Mouse (Mus musculus) C2C12 (cell line): ENCODE measurements around the gene Plekha4. TPM values are rescaled to one million over a fixed set of nuclear protein-coding genes. Genes with fewer than 3 reads are reported as not detected.

ENCODE experiments used
- H3K27me3 ChIP-seq: one replicate; pipeline ENCODE4 v1.6.1; 2011; ENCODE audit not compliant: control insufficient read depth, insufficient read depth, insufficient read length
- H3K36me3 ChIP-seq: one replicate; pipeline ENCODE4 v1.6.1; 2011; ENCODE audit not compliant: control insufficient read depth, insufficient read depth
- H3K4me3 ChIP-seq: one replicate; pipeline ENCODE4 v1.5.1; 2011; ENCODE audit warnings: mild to moderate bottlenecking, control low read depth; ENCODE audit not compliant: poor library complexity, insufficient read depth, severe bottlenecking
- H3K79me2 ChIP-seq: one replicate; pipeline ENCODE4 v1.6.1; 2011; ENCODE audit not compliant: control insufficient read depth, insufficient read depth
- H3K79me3 ChIP-seq: one replicate; pipeline ENCODE4 v1.6.1; 2011; ENCODE audit warnings: low read depth, control low read depth
- H3ac ChIP-seq: one replicate; pipeline ENCODE3; 2011; ENCODE audit warnings: low read depth; ENCODE audit not compliant: control insufficient read depth, insufficient read length
- CEBPB ChIP-seq: IDR thresholded peaks from one replicate; pipeline ENCODE4 v1.6.1; 2011; ENCODE audit warnings: low read depth, mild to moderate bottlenecking, control low read depth, moderate library complexity
- CTCF ChIP-seq: IDR thresholded peaks from one replicate; pipeline ENCODE4 v1.5.1; 2011; ENCODE audit not compliant: control insufficient read depth, insufficient read depth, insufficient read length
- FOSL1 ChIP-seq: IDR thresholded peaks from one replicate; pipeline ENCODE4 v1.8.0; 2011; ENCODE audit warnings: mild to moderate bottlenecking, low read length; ENCODE audit not compliant: poor library complexity, insufficient read depth, severe bottlenecking
- MAX ChIP-seq: IDR thresholded peaks from one replicate; pipeline ENCODE4 v1.6.1; 2011; ENCODE audit warnings: mild to moderate bottlenecking, control low read depth
- MYOD1 ChIP-seq: IDR thresholded peaks from one replicate; pipeline ENCODE4 v1.6.1; 2011; ENCODE audit warnings: low read depth; ENCODE audit not compliant: control insufficient read depth, insufficient read length
- MYOG ChIP-seq: IDR thresholded peaks from one replicate; pipeline ENCODE4 v1.6.1; 2011; ENCODE audit not compliant: control insufficient read depth, insufficient read length; ENCODE audit errors: extremely low read depth
- USF1 ChIP-seq: IDR thresholded peaks from one replicate; pipeline ENCODE4 v1.6.1; 2011; ENCODE audit warnings: low read depth, mild to moderate bottlenecking, control low read depth, moderate library complexity
- polyA plus RNA-seq: library from polyadenylated mRNA; unstranded; fragments of >200 nt; fragmentation: generic; extraction: Trizol; gene quantifications from one replicate; pipeline ENCODE4 v1.2.1, GENCODE M21; 2012; ENCODE audit warnings: missing spikeins

Plekha4 gene
- polyA plus RNA-seq, 1 experiment, result 0.89 TPM

DNA sequence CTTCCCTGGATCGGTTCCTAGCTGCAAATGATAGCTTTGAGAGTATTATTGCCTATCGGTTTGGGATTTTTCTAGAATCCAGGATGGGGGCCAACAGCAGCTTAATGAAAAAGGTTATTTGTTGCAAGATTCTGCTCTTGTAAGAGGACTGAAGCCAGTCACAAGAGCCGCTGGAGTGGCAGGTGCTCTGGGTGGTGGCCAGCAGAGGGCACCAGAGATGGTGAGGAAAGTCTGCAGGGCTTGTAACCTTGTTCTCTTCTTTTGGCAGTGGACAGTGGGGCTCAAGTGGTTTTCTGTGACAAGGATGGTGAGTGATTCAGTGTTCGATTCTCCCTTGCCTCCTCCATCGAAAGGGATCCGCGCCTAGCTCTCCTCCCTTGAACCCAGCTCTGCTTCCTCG is 29.7 kb downstream of the Plekha4 start:
- Histone ChIP-seq H3K27me3 (no peaks in the 10 kb centered on the region), H3K4me3 (no peak overlapping the region), H3K36me3 (no peaks in the 10 kb centered on the region), H3K79me3 (no peaks in the 10 kb centered on the region), H3ac (no peak overlapping the region), H3K79me2 (no peaks in the 10 kb centered on the region)
- peak; percentile 68 for TF ChIP-seq CTCF
- TF ChIP-seq USF1, result no peak
- no peak for TF ChIP-seq MAX
- no peak for TF ChIP-seq FOSL1
- no peak for TF ChIP-seq MYOG
- no peak for TF ChIP-seq CEBPB
- TF ChIP-seq MYOD1, result no peak

DNA sequence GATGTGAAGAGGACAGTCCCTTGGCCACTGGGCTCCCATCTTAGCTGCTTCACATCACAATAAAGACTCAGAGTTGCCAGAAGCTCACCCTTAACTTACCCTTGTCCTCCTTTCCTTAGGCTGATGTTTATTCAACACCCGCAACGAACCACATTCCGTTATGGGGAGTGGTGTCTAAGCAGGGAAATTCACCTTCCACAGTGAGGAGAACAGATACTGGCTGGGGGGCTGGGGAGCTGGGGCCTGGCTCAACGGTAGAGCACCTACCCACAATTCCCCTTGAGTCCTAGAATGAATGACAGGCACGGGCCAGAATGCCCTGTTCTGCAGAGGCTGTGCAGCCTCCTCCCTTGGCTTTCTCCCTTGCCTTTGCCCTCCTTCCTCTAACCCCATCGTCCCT is 32.8 kb downstream of the Plekha4 start:
- Histone ChIP-seq H3K79me3 (no peaks in the 10 kb centered on the region), H3K4me3 (no peak overlapping the region), H3ac (no peak overlapping the region), H3K27me3 (no peaks in the 10 kb centered on the region), H3K36me3 (no peaks in the 10 kb centered on the region), H3K79me2 (no peaks in the 10 kb centered on the region)
- no peak for TF ChIP-seq MAX
- no peak for TF ChIP-seq MYOD1
- no peak for TF ChIP-seq CEBPB
- no peak for TF ChIP-seq CTCF
- TF ChIP-seq FOSL1, result no peak
- no peak for TF ChIP-seq MYOG

DNA sequence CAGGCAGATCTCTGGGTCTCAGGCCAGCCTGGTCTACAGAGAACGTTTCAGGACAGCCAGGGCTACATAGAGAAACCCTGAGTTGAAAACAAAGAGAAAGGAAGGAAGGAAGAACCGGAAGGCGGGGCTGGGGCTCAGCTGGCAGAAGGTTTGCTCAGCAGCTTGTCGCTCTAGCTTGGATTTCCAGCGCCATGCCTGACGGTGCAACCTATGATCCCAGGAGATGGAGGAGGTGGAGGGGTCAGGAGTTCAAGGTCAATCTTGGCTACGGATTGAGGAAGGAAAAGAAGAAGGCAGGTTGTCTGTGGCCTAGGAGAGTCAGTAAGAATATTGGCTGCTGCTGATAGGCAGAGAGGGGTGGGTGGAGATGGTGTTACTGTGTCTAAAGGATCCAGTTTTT is 34.1 kb downstream of the Plekha4 start:
- Histone ChIP-seq H3K79me2 (no peaks in the 10 kb centered on the region), H3K36me3 (no peaks in the 10 kb centered on the region), H3ac (no peak overlapping the region), H3K79me3 (no peaks in the 10 kb centered on the region), H3K4me3 (no peak overlapping the region), H3K27me3 (no peaks in the 10 kb centered on the region)
- no peak for TF ChIP-seq USF1
- no peak for TF ChIP-seq MYOD1
- TF ChIP-seq MYOG, result no peak
- no peak for TF ChIP-seq MAX
- TF ChIP-seq CEBPB, result no peak
- TF ChIP-seq CTCF, result no peak
- no peak for TF ChIP-seq FOSL1

DNA sequence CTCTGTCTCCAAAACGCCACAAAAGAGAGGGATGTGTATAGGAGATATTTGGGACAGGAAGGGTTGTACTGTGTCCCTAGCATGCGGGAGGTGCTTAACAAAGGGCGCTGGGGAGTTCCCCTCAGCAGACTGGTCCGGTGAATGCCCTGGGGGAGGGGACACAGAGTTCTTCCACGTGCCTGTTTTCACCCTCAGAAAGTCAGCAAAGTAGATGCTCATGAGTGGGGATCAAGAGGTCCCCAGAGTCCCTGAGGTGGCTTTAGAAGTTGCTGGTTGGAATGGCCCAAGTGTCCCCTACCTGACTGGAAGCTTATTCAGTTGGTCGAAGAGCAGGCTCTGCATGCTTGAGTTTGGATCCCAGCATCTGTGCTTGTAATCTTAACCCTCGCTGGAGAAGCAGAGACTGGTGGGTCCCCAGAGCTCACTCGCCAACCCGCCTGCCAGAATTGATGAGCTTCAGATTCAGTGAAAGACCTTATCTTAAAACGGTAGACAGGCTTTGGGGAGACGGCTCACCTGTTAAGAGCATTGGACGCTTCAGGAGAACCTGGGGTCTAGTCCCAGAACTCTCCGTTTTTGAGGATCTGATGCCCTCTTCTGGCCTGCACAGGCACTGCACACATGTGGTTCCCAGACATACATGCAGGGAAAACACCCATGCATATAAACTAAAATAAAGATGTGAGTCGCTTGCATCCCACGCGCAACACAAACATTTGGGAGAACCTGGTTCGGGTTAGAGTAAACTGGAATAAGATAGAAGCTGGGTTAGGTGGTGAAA is 34.9 kb downstream of the Plekha4 start:
- no peak overlapping the region for H3K4me3 ChIP-seq
- no peaks in the 10 kb centered on the region for H3K79me3 ChIP-seq
- no peaks in the 10 kb centered on the region for H3K79me2 ChIP-seq
- TF ChIP-seq MYOD1 (no peak), USF1 (no peak), FOSL1 (no peak), CTCF (peak; percentile 51), MYOG (no peak), CEBPB (no peak)
- no peaks in the 10 kb centered on the region for H3K27me3 ChIP-seq
- H3ac ChIP-seq, result peak overlapping the region; percentile 3
- no peaks in the 10 kb centered on the region for H3K36me3 ChIP-seq

DNA sequence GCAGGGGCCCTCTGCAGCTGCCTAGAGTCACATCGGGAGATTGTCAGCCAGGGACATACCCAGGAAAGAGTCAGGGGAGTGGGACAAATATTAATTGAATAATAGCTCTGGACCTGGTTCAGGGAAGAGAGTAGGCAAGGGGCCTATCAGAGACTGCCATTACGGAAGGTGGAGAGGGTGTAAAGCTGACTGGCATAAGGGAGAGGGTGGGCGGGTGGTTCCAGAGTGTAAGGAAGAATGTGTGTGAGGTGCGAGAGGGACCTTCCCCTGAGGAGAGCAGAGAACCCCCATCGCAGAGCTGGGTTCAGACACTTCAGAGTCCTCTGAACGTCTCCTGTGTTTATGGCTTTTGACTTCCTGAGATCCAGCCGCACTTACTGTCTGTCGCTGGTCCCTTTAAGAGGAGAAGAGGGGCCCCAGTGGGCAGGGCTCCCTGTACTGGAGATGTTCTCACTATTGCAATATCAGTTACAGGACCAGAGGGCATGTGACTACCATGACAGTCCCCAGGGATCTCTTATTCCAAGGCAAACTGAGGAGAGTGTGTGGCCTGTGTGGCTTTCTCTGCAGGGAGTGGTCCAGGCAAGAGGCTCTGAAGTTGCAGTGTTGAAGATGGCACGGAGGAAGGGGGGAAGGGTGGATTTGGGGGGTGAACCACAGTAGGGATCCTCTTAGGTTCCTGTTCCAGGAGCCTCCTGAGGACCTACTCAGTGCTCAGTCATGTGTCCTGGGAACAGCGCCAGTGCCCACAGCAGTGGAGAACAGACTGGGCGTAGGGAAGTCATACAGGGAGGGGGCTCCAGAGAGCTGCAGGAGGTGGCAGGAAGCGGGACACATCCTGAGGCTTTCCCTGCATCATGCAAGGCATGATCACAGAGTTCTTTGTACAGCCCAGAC is 35.7 kb downstream of the Plekha4 start:
- H3K36me3 ChIP-seq, result no peaks in the 10 kb centered on the region
- TF ChIP-seq CTCF (no peak), MAX (no peak), USF1 (peak; percentile 78), MYOD1 (no peak), CEBPB (peak; percentile 9), MYOG (no peak)
- peak overlapping the region; percentile 3 for H3ac ChIP-seq
- no peaks in the 10 kb centered on the region for H3K79me3 ChIP-seq
- H3K79me2 ChIP-seq, result no peaks in the 10 kb centered on the region
- H3K4me3 ChIP-seq, result no peak overlapping the region
- no peaks in the 10 kb centered on the region for H3K27me3 ChIP-seq

DNA sequence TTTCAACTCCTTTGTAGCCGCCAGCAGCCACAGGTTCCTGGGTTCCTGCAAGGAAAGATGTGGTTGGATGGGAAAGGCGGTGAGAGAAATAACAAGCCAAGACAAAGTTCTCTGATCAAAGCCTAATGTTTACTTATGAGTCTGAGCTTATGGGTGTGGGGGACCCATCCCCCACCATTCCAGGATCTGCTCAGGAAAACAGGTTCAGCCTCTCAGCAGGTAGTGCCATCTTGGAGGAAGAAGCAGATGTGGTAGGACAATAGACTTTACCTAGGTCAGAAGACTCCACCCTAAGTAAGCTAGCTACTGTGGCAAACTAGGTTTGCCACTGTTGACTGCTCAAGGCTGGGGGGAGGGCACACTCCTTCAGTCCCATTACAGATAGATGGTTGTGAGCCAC is 38.7 kb downstream of the Plekha4 start:
- Histone ChIP-seq H3K79me2 (no peaks in the 10 kb centered on the region), H3K27me3 (no peaks in the 10 kb centered on the region), H3K4me3 (no peak overlapping the region), H3ac (no peak overlapping the region), H3K79me3 (no peaks in the 10 kb centered on the region), H3K36me3 (no peaks in the 10 kb centered on the region)
- no peak for TF ChIP-seq MYOG
